Mouse (Mus musculus): ENCODE data around the gene Prpf38b.

GRCm38 (mm10) chr3:108870631-108871030 lies 40.9 kb downstream of the Prpf38b start:
- TF ChIP-seq TCF12 (IDR thresholded peaks at IDR 0.05; ENCODE audit: insufficient read depth, poor library complexity, severe bottlenecking) (no peak), POLR2A (IDR thresholded peaks at IDR 0.05; ENCODE audit: insufficient read length, low read depth) (no peak), TCF3 (IDR thresholded peaks at IDR 0.05; ENCODE audit: insufficient read length, low read depth) (no peak), REST (IDR thresholded peaks at IDR 0.05; ENCODE audit: insufficient read depth, insufficient read length) (no peak), CEBPB (IDR thresholded peaks at IDR 0.05; ENCODE audit: insufficient read depth, poor library complexity, severe bottlenecking) (no peak), POLR2AphosphoS2 (IDR thresholded peaks at IDR 0.05; ENCODE audit: insufficient read length, low read depth) (no peak)

Data from myocyte (in vitro differentiated cells).